Mouse (Mus musculus): ENCODE results near the gene Tatdn2. TPM values are rescaled to one million over a fixed set of nuclear protein-coding genes. Genes with fewer than 3 reads are reported as not detected.
"Not testable (repeated sequence)": the region's sequence is repeated elsewhere in the genome, so short reads cannot be mapped to it uniquely, and the experiment has no call there.

The Tatdn2 gene
- total RNA-seq, 2 experiments from 2014 or later: 25.7 to 29.1 TPM

- no peak for DNase-seq
- intact Hi-C loops (cut with DNase I; ENCODE audit: low total_unique reads): no loop called here
These were observed 28.3 kb upstream of the Tatdn2 start for GRCm38 (mm10) chr6:113668287-113669154.

- DNase-seq: no peak
- intact Hi-C loops (cut with DNase I; ENCODE audit: low total_unique reads): no loop called here
These were observed 27.0 kb upstream of the Tatdn2 start for GRCm38 (mm10) chr6:113669821-113670220.

- DNase-seq; intact Hi-C loops (cut with DNase I; ENCODE audit: low total_unique reads): not testable (repeated sequence)
These were observed 24.8 kb upstream of the Tatdn2 start for GRCm38 (mm10) chr6:113672029-113672428.

GRCm38 (mm10) chr6:113672989-113673388 is 23.9 kb upstream of the Tatdn2 start:
- no peak for DNase-seq
- intact Hi-C loops (cut with DNase I; ENCODE audit: low total_unique reads): no loop called here

- no peak for DNase-seq
- intact Hi-C loops (cut with DNase I; ENCODE audit: low total_unique reads): no loop called here
These were observed 21.6 kb upstream of the Tatdn2 start for GRCm38 (mm10) chr6:113675234-113675633.

GRCm38 (mm10) chr6:113675991-113676390 is 20.9 kb upstream of the Tatdn2 start:
- DNase-seq: no peak
- intact Hi-C loops (cut with DNase I; ENCODE audit: low total_unique reads): no loop called here

- no peak for DNase-seq
- intact Hi-C loops (cut with DNase I; ENCODE audit: low total_unique reads): no loop called here
These were observed 19.6 kb upstream of the Tatdn2 start for GRCm38 (mm10) chr6:113677070-113677734.

GRCm38 (mm10) chr6:113678246-113679012 is 18.4 kb upstream of the Tatdn2 start:
- DNase-seq: no peak
- intact Hi-C loops (cut with DNase I; ENCODE audit: low total_unique reads): no loop called here

GRCm38 (mm10) chr6:113679993-113680566 is 16.8 kb upstream of the Tatdn2 start:
- intact Hi-C loops (cut with DNase I; ENCODE audit: low total_unique reads): loop anchor here (2.0 kb wide), 1 partner anchor 41 kb away; the partner anchor contains the start of gene Irak2
- DNase-seq: no peak

- intact Hi-C loops (cut with DNase I; ENCODE audit: low total_unique reads): loop anchor here (2.0 kb wide), 1 partner anchor 42 kb away; the partner anchor contains the start of gene Irak2
These were observed 15.6 kb upstream of the Tatdn2 start for GRCm38 (mm10) chr6:113681271-113681670.

GRCm38 (mm10) chr6:113683081-113683825 is 13.6 kb upstream of the Tatdn2 start:
- intact Hi-C loops (cut with DNase I; ENCODE audit: low total_unique reads): no loop called here
- no peak for DNase-seq

More at GRCm38 (mm10) chr6:113681271-113681670, 15.6 kb upstream of the Tatdn2 start:
- DNase-seq: peak; percentile 79

- intact Hi-C loops (cut with DNase I; ENCODE audit: low total_unique reads): no loop called here
- DNase-seq: no peak
These were observed 10.2 kb upstream of the Tatdn2 start for GRCm38 (mm10) chr6:113686551-113687125.

GRCm38 (mm10) chr6:113690008-113690399 is 6.8 kb upstream of the Tatdn2 start:
- no peak for DNase-seq

GRCm38 (mm10) chr6:113690400-113691083 is 6.3 kb upstream of the Tatdn2 start:
- peak; percentile 33 for DNase-seq
- intact Hi-C loops (cut with DNase I; ENCODE audit: low total_unique reads): no loop called here

More at GRCm38 (mm10) chr6:113690008-113690399, 6.8 kb upstream of the Tatdn2 start:
- intact Hi-C loops (cut with DNase I; ENCODE audit: low total_unique reads): no loop called here

GRCm38 (mm10) chr6:113691084-113691462 is 5.8 kb upstream of the Tatdn2 start:
- no peak for DNase-seq
- intact Hi-C loops (cut with DNase I; ENCODE audit: low total_unique reads): no loop called here

GRCm38 (mm10) chr6:113692661-113693133 is 4.2 kb upstream of the Tatdn2 start:
- intact Hi-C loops (cut with DNase I; ENCODE audit: low total_unique reads): no loop called here
- DNase-seq: no peak

- intact Hi-C loops (cut with DNase I; ENCODE audit: low total_unique reads): no loop called here
- no peak for DNase-seq
These were observed 3.5 kb upstream of the Tatdn2 start for GRCm38 (mm10) chr6:113693377-113693776.

GRCm38 (mm10) chr6:113695203-113695602 is 1.6 kb upstream of the Tatdn2 start:
- DNase-seq: no peak
- intact Hi-C loops (cut with DNase I; ENCODE audit: low total_unique reads): no loop called here
